Mouse (Mus musculus) forebrain, postnatal 0 days (tissue): ENCODE data around the gene Ucn2. TPM values are rescaled to one million over a fixed set of nuclear protein-coding genes. Genes with fewer than 3 reads are reported as not detected.

ENCODE experiments used
- ATAC-seq: fragments of 200-750 bp; cut with Nextera tagmentation; 2 replicates; pipeline ENCODE4 v1.8.0; 2017; ENCODE audit warnings: mild to moderate bottlenecking, moderate library complexity
- DNase-seq: peaks from one replicate; pipeline ENCODE4 v3.0.0-alpha.2; 2015
- H3K27ac ChIP-seq: fragments of 300-500 bp; sonication (generic); 2 replicates; pipeline ENCODE4 v1.5.1; 2014; ENCODE audit warnings: low read depth, mild to moderate bottlenecking, antibody characterized with exemption, low read length, moderate library complexity, mixed read lengths
- H3K27me3 ChIP-seq: fragments of 300-500 bp; sonication (generic); 2 replicates; pipeline ENCODE4 v1.6.1; 2014; ENCODE audit warnings: mild to moderate bottlenecking, low read length, mixed read lengths; ENCODE audit not compliant: insufficient read depth
- H3K36me3 ChIP-seq: fragments of 300-500 bp; sonication (generic); 2 replicates; pipeline ENCODE4 v1.6.1; 2014; ENCODE audit warnings: mild to moderate bottlenecking, moderate library complexity; ENCODE audit not compliant: insufficient read depth
- H3K4me1 ChIP-seq: fragments of 300-500 bp; sonication (generic); 2 replicates; pipeline ENCODE4 v1.6.1; 2014; ENCODE audit warnings: antibody characterized with exemption; ENCODE audit not compliant: insufficient read depth
- H3K4me2 ChIP-seq: fragments of 300-500 bp; sonication (generic); 2 replicates; pipeline ENCODE4 v1.6.1; 2014; ENCODE audit warnings: low read depth, mild to moderate bottlenecking, moderate library complexity
- H3K4me3 ChIP-seq: fragments of 300-500 bp; sonication (generic); 2 replicates; pipeline ENCODE4 v1.5.1; 2014; ENCODE audit warnings: low read depth, low read length, mixed read lengths
- H3K9ac ChIP-seq: fragments of 300-500 bp; sonication (generic); 2 replicates; pipeline ENCODE4 v1.6.1; 2014; ENCODE audit warnings: mild to moderate bottlenecking
- H3K9me3 ChIP-seq: fragments of 300-500 bp; sonication (generic); 2 replicates; pipeline ENCODE4 v1.6.1; 2016; ENCODE audit warnings: low read length
- CTCF ChIP-seq: sonication (generic); IDR thresholded peaks from 2 replicates; pipeline ENCODE4 v1.5.1; 2016; ENCODE audit warnings: antibody characterized with exemption, control low read depth, low read depth
- WGBS: fragments of 180-500 bp; shearing (Covaris S2); extraction: QIAGEN DNeasy Blood & Tissue Kit; methylation state at CpG from one replicate; pipeline ENCODE4 v1.1.7; 2014; 5-methylcytosine and 5-hydroxymethylcytosine counted together
- polyA plus RNA-seq: library from polyadenylated mRNA; unstranded; fragments of >200 nt; fragmentation: Nextera tagmentation; extraction: Ambion mirVana; gene quantifications from 2 replicates; pipeline ENCODE4 v1.2.1, GENCODE M21; 2015
- total RNA-seq: library from RNA; depleted of rRNA; stranded (reverse); fragments of >200 nt; gene quantifications from 2 replicates; pipeline ENCODE4 v1.2.3, GENCODE M21; 2014

Gene Ucn2
- total and polyA plus RNA-seq, 2 experiments from 2014 or later = not detected

- 91% methylated on average over 7 of the region's 7 CpGs for WGBS
- no peaks in the 10 kb centered on the region for H3K4me1 ChIP-seq
- H3K27me3 ChIP-seq = no peaks in the 10 kb centered on the region
- H3K4me2 ChIP-seq = no peak overlapping the region
- no peaks in the 10 kb centered on the region for H3K36me3 ChIP-seq
- DNase-seq (no peak), ATAC-seq (no peak)
- H3K9me3 ChIP-seq = no peaks in the 10 kb centered on the region
- H3K27ac ChIP-seq = no peak overlapping the region
- no peak for TF ChIP-seq CTCF
- no peak overlapping the region for H3K4me3 ChIP-seq
- no peak overlapping the region for H3K9ac ChIP-seq
Observed at GRCm38 (mm10) chr9:108977966-108978365, 7.8 kb upstream of the Ucn2 start.

- no peak for ATAC-seq
- WGBS = 87% methylated on average over 8 of the region's 8 CpGs
- no peaks in the 10 kb centered on the region for H3K4me1 ChIP-seq
- no peaks in the 10 kb centered on the region for H3K27me3 ChIP-seq
- H3K27ac ChIP-seq = no peak overlapping the region
- H3K9ac ChIP-seq = no peak overlapping the region
- no peak for TF ChIP-seq CTCF
- no peak overlapping the region for H3K4me2 ChIP-seq
- H3K4me3 ChIP-seq = no peak overlapping the region
- H3K36me3 ChIP-seq = no peaks in the 10 kb centered on the region
- no peak for DNase-seq
- no peaks in the 10 kb centered on the region for H3K9me3 ChIP-seq
Observed at GRCm38 (mm10) chr9:108982498-108982897, 3.3 kb upstream of the Ucn2 start.

DNA sequence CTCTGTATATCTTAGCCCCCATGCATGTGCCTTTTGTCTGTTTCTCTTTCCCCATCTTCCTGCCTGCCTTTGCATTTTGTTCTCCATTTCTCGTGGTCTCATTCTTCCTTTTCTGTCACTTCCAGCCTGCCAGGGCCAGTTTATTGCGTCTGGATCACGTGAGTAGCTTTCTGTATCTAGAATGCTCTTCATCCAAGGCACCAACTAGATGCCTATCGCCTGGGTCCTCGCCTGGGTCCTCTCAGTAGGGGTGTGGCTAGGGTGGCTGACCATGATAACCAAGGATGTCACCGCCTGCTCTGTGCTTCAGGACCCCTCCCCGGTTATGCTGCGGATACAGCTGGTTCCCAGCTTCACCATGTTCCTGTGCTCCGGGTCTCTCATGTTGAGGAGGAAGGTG lies 2.6 kb upstream of the Ucn2 start:
- Histone ChIP-seq H3K27me3 (no peaks in the 10 kb centered on the region), H3K4me2 (no peak overlapping the region), H3K4me1 (no peaks in the 10 kb centered on the region), H3K27ac (no peak overlapping the region), H3K36me3 (no peaks in the 10 kb centered on the region), H3K4me3 (no peak overlapping the region), H3K9me3 (no peaks in the 10 kb centered on the region), H3K9ac (no peak overlapping the region)
- WGBS = 82% methylated on average over 9 of the region's 9 CpGs
- ATAC-seq (no peak), DNase-seq (no peak)
- no peak for TF ChIP-seq CTCF

DNA sequence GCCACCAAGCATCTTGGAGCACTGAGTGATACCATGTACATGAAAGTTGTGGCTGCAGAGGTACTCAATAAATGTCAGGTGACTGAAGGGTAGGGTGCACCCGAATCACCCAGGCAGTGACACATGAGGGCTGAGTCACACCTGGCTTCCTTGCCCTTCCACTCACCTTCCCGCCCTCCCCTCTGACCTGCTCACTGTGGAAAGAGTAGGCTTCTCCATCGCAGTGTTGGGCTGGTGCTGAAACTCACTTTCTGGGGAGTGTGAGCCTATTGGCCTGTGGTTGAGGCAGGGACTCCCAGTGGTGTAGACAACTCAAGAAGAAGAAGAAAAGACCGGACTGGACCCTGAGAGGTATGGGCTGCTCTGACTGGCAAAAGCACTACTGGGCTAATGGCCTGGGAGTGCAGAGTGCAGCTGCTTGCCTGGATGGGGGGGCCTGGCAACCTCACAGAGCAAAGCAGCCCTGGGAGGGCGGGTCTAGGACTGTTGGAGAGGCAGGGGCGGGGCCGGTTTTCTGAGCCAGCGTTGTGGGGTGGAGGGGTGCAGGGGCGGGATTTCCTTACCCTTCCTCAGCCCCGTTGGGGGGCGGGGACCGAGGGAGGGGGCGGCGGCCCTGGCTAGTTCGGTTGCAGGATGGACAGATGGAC lies 2.0 kb downstream of the Ucn2 start:
- Histone ChIP-seq H3K4me1 (peaks cover 5% of the 10 kb centered on the region; the same call in 1 of the 2 replicates), H3K4me2 (no peak overlapping the region), H3K9ac (no peak overlapping the region), H3K36me3 (no peaks in the 10 kb centered on the region), H3K27me3 (no peaks in the 10 kb centered on the region), H3K4me3 (no peak overlapping the region), H3K27ac (no peak overlapping the region), H3K9me3 (no peaks in the 10 kb centered on the region)
- DNase-seq (no peak), ATAC-seq (no peak)
- 25% methylated on average over 14 of the region's 15 CpGs for WGBS
- no peak for TF ChIP-seq CTCF

DNA sequence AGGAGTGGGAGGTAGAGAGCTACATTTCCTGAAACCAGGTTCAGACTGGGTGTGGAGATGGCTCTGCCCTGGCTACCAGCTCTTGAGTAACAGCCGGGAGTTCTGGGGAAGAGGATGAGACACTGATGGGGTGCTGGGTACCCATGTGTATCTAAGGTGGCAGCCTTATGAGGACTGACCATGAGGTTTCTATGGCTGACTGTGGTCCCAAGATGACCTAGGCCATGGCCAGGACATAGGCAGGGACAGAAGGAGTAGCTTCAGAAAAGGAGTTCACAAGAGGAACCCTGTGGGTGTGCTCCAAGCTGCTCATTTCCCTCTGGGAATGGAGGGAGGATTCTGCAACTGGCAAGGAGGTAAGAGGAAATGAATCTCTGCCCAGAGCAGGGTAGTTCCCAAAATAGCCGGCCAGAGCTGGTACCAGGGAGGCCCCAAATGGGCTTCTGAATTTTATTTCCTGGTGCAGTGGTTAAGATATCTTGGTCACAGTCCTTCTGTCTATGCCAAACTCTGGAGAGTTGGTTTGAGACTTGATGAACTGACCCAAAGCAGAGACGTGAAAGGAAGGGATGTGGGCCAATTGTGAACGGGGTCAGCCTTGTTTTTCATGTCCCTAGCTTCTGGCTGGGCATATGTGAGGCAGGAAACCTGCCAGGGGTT lies 4.1 kb downstream of the Ucn2 start:
- no peak overlapping the region for H3K9ac ChIP-seq
- H3K9me3 ChIP-seq = no peaks in the 10 kb centered on the region
- H3K27ac ChIP-seq = no peak overlapping the region
- H3K36me3 ChIP-seq = no peaks in the 10 kb centered on the region
- ATAC-seq (no peak), DNase-seq (no peak)
- H3K4me1 ChIP-seq = peaks cover 8% of the 10 kb centered on the region; the same call in 1 of the 2 replicates
- no peaks in the 10 kb centered on the region for H3K27me3 ChIP-seq
- 77% methylated on average over 4 of the region's 4 CpGs for WGBS
- no peak overlapping the region for H3K4me2 ChIP-seq
- no peak overlapping the region for H3K4me3 ChIP-seq
- no peak for TF ChIP-seq CTCF

GRCm38 (mm10) chr9:108990462-108990820 lies 4.6 kb downstream of the Ucn2 start:
- DNase-seq (no peak), ATAC-seq (no peak)
- WGBS = 55% methylated on average over 7 of the region's 7 CpGs
- Histone ChIP-seq H3K9ac (no peak overlapping the region), H3K4me1 (peaks cover 8% of the 10 kb centered on the region; the same call in 1 of the 2 replicates), H3K4me3 (no peak overlapping the region), H3K36me3 (no peaks in the 10 kb centered on the region), H3K27ac (no peak overlapping the region), H3K4me2 (no peak overlapping the region), H3K27me3 (no peaks in the 10 kb centered on the region), H3K9me3 (no peaks in the 10 kb centered on the region)
- no peak for TF ChIP-seq CTCF

DNA sequence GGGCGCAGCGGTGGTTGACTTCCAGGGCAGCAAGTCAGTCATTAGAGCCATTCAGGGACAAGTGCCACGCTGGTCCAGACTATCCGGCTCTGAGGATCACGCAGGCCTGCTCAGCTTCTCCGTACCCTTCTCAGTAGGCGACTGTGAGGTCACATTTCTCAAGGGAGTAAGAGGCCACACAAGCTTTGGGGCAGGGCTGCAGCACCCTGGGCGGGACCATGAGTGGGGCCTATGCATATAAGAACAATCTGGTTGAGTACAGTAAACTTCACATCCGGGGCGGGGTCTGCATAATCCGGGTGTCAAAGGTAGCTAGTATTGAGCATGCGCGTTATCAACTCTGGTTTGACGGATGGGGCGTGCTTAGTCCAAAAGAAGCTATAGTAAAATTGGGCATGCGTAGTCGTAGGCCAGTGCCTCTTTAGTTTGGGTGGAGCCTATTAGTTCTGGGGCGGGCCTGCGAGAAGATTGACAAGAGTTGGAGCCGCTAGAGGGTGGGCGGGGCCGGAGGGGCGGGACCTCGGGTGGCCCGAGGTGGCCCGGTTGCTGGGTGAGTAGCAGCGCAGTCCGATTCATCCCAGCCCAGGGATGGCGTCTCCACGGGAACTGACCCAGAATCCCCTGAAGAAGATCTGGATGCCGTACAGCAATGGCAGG lies 5.7 kb downstream of the Ucn2 start, which contains the start of gene Pfkfb4:
Pfkfb4 (plus strand) TSS at position 351 of the 657 bp plus-strand sequence.
- no peaks in the 10 kb centered on the region for H3K9me3 ChIP-seq
- H3K4me1 ChIP-seq = peaks cover 8% of the 10 kb centered on the region; the same call in 1 of the 2 replicates
- WGBS = under 1% methylated on average over 31 of the region's 31 CpGs
- ATAC-seq = peak; percentile 97
- H3K36me3 ChIP-seq = no peaks in the 10 kb centered on the region
- H3K4me2 ChIP-seq = peak within 1 kb of the TSS; percentile 79
- peak within 1 kb of the TSS; percentile 82 for H3K27ac ChIP-seq
- DNase-seq = peak; percentile 97
- peak within 1 kb of the TSS; percentile 75 for H3K9ac ChIP-seq
- H3K27me3 ChIP-seq = no peaks in the 10 kb centered on the region
- peak within 1 kb of the TSS; percentile 72 for H3K4me3 ChIP-seq
- TF ChIP-seq CTCF = no peak
